Mouse (Mus musculus) stomach, embryonic 14.5 days (tissue): ENCODE measurements at regions not wholly inside any gene's neighbourhood (a gene's known extent, or its start where the extent isn't known, plus 50 kb on each side); places are given as distances from the start of the nearest gene placed in this dataset.

Experiments
- ATAC-seq: fragments of 200-750 bp; cut with Nextera tagmentation; 2 replicates; pipeline ENCODE4 v1.8.0; 2017; ENCODE audit warnings: low read depth, moderate TSS enrichment; ENCODE audit not compliant: insufficient number of reproducible peaks, insufficient read depth, low FRiP score
- H3K27ac ChIP-seq: fragments of 300-500 bp; sonication (generic); 2 replicates; pipeline ENCODE4 v1.5.1; 2014; ENCODE audit warnings: mild to moderate bottlenecking, low read length, moderate library complexity, mixed read lengths
- H3K27me3 ChIP-seq: fragments of 300-500 bp; sonication (generic); 2 replicates; pipeline ENCODE4 v1.6.1; 2014; ENCODE audit warnings: low read length, control low read depth, mixed read lengths; ENCODE audit not compliant: control insufficient read depth, insufficient read depth
- H3K36me3 ChIP-seq: fragments of 300-500 bp; sonication (generic); 2 replicates; pipeline ENCODE4 v1.6.1; 2014; ENCODE audit warnings: mild to moderate bottlenecking, control low read depth, low read length, moderate library complexity, mixed read lengths; ENCODE audit not compliant: control insufficient read depth, insufficient read depth
- H3K4me1 ChIP-seq: fragments of 300-500 bp; sonication (generic); 2 replicates; pipeline ENCODE4 v1.6.1; 2014; ENCODE audit warnings: low read length, control low read depth, mixed read lengths; ENCODE audit not compliant: control insufficient read depth, insufficient read depth
- H3K4me2 ChIP-seq: fragments of 300-500 bp; sonication (generic); replicated peaks from 2 replicates; pipeline ENCODE4 v1.6.1; 2014; ENCODE audit warnings: low read depth, low read length, control low read depth
- H3K4me3 ChIP-seq: fragments of 300-500 bp; sonication (generic); 2 replicates; pipeline ENCODE4 v1.5.1; 2014; ENCODE audit warnings: low read depth, low read length, control low read depth
- H3K9ac ChIP-seq: fragments of 300-500 bp; sonication (generic); replicated peaks from 2 replicates; pipeline ENCODE4 v1.6.1; 2014; ENCODE audit warnings: low read depth, mild to moderate bottlenecking, control low read depth, low read length, moderate library complexity, mixed read lengths
- H3K9me3 ChIP-seq: fragments of 300-500 bp; sonication (generic); 2 replicates; pipeline ENCODE4 v1.6.1; 2016; ENCODE audit warnings: low read depth, low read length, control low read depth; ENCODE audit not compliant: control insufficient read depth
- WGBS: fragments of 180-500 bp; shearing (Covaris S2); extraction: QIAGEN DNeasy Blood & Tissue Kit; methylation state at CpG from one replicate; pipeline ENCODE4 v1.1.7; 2014; 5-methylcytosine and 5-hydroxymethylcytosine counted together

DNA sequence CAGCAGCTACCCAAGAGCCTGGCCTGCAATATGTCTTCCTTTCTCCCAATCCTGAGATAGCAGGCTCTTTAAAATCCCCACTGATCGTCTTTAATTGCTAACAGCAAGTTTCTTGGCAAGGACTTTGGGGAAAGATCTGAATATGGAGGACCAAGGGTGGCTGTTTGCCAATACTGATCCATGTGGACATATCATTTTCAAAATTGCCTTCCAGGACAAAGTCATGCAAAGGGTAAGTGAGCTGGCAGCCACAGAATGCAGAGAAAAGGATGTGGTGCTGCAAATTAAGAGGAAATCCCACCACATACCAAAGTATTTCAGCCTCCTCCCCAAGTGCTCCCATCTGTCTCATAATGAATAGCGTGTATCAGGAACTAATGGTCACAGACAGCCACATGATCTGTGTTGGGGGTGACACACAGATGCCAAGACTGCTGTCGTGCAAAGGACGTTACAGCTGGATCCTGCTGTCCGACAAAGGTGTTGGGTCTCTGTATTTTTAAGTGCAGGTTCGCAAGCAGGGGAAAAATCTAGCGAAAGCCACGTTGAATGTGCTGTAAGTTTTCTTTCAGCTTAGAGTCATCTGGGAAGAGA, 87.6 kb upstream of the 1700024P04Rik start:
- Histone ChIP-seq H3K4me2 (no peak overlapping the region), H3K4me1 (no peaks in the 10 kb centered on the region; the same call in 1 of the 2 replicates), H3K9ac (no peak overlapping the region), H3K9me3 (no peaks in the 10 kb centered on the region), H3K36me3 (no peaks in the 10 kb centered on the region), H3K27me3 (no peaks in the 10 kb centered on the region), H3K4me3 (no peak overlapping the region), H3K27ac (no peak overlapping the region)
- 61% methylated on average over 8 of the region's 8 CpGs for WGBS
- no peak for ATAC-seq

- Histone ChIP-seq H3K4me2 (no peak overlapping the region), H3K27ac (no peak overlapping the region), H3K4me1 (no peaks in the 10 kb centered on the region; the same call in 1 of the 2 replicates), H3K4me3 (no peak overlapping the region), H3K27me3 (no peaks in the 10 kb centered on the region), H3K9ac (no peak overlapping the region), H3K9me3 (no peaks in the 10 kb centered on the region), H3K36me3 (no peaks in the 10 kb centered on the region)
- WGBS: 22% methylated on average over 6 of the region's 6 CpGs
- peak; percentile 18; the same call in 1 of the 2 replicates for ATAC-seq
Measured at GRCm38 (mm10) chr13:99071413-99071812, 87.0 kb upstream of the 1700024P04Rik start.

GRCm38 (mm10) chr13:99069767-99070166, 85.4 kb upstream of the 1700024P04Rik start:
- Histone ChIP-seq H3K4me1 (no peaks in the 10 kb centered on the region; the same call in 1 of the 2 replicates), H3K36me3 (no peaks in the 10 kb centered on the region), H3K9me3 (no peaks in the 10 kb centered on the region), H3K27ac (no peak overlapping the region), H3K27me3 (no peaks in the 10 kb centered on the region), H3K4me3 (no peak overlapping the region), H3K4me2 (no peak overlapping the region), H3K9ac (no peak overlapping the region)
- WGBS: 89% methylated on average over 10 of the region's 10 CpGs
- ATAC-seq: no peak

- no peak for ATAC-seq
- Histone ChIP-seq H3K4me2 (no peak overlapping the region), H3K9me3 (no peaks in the 10 kb centered on the region), H3K9ac (no peak overlapping the region), H3K4me3 (no peak overlapping the region), H3K4me1 (no peaks in the 10 kb centered on the region; the same call in 1 of the 2 replicates), H3K36me3 (no peaks in the 10 kb centered on the region), H3K27me3 (no peaks in the 10 kb centered on the region), H3K27ac (no peak overlapping the region)
- WGBS: 86% methylated on average over 1 of the region's 1 CpGs
Measured at GRCm38 (mm10) chr13:99067504-99067903, 83.1 kb upstream of the 1700024P04Rik start.

DNA sequence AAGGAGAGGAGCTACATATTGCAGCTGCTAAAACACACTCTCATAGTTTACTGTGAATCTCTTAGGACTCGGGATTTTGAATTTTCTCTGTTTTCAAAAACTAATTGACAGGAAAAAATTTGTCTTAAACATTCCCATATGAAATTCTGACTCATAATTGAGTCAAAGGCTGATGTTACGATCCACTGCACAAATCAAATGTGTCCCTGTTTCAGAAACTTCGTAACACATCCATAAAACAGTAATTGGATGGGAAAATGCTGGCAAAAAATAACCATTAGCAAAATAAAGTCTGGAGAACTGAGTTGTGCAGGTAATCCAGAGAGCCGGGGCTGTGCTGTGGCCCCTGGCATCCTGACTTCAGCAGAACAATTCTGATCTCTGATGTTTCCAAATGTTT, 79.1 kb upstream of the 1700024P04Rik start:
- Histone ChIP-seq H3K4me3 (no peak overlapping the region), H3K27ac (peak overlapping the region; percentile 36; the same call in 1 of the 2 replicates), H3K9me3 (no peaks in the 10 kb centered on the region), H3K4me2 (no peak overlapping the region), H3K36me3 (no peaks in the 10 kb centered on the region), H3K9ac (no peak overlapping the region), H3K4me1 (no peaks in the 10 kb centered on the region), H3K27me3 (no peaks in the 10 kb centered on the region)
- no peak for ATAC-seq
- WGBS: 69% methylated on average over 4 of the region's 4 CpGs

DNA sequence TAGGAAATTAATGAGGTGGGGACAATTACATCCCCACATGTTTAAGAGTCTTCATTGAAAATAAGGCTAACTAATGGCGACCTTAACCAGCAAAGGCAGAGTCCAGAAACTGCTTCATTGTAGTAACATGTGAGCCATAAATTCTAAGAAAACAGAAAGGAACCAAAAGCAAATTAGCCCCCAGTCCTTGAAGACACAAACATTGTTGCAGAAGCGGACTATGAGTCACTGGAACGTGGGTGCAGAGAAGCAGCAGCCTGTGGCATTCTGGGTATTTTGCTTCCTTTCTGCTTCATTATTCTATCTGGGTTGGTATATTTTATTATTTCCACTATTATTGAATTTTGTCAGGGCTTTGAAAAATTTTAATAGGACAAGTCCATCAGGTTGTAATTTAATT, 78.6 kb upstream of the 1700024P04Rik start:
- Histone ChIP-seq H3K27me3 (no peaks in the 10 kb centered on the region), H3K4me2 (no peak overlapping the region), H3K9me3 (no peaks in the 10 kb centered on the region), H3K4me3 (no peak overlapping the region), H3K27ac (no peak overlapping the region), H3K36me3 (no peaks in the 10 kb centered on the region), H3K4me1 (no peaks in the 10 kb centered on the region), H3K9ac (no peak overlapping the region)
- no peak for ATAC-seq
- WGBS: 67% methylated on average over 3 of the region's 3 CpGs

DNA sequence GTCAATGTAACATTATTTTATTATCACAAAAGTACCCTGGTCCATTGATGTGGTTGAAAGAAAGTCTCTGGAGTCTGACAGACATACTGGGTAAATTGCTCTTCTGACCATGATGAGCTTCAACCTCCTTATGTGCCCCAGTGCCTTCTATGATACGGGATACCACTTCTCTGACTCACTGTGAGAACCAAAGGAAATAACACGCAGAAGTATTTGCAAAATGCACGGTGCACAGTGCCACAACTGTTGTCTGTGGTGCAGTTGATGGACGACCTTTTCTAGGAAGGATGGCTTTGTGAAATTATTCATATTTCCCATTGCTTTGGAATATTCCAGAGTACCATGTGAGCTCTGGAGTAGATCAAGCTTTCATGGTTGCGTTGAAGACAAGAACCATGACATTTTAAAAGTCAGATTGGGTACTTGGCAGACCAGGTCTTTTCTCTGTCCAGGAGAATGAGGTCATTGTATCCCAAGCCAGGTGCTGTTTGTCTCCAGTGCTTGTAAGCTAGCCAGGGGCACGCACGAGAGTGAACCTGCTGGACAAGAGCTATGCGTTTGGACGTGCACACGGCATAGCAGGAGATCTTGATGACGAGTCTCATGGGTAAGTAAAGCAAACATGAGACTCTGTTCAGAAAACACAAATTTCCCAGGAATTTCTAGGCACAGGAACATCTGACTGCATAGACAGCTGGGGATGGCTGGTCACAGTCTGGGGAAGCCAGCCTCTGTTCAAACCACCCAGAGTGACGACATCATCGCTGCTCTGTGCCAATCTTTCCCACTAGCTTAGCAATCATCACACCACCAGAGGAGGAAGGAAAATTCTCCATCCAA, 74.0 kb upstream of the 1700024P04Rik start:
- H3K36me3 ChIP-seq: no peaks in the 10 kb centered on the region
- H3K9me3 ChIP-seq: no peaks in the 10 kb centered on the region
- 72% methylated on average over 13 of the region's 13 CpGs for WGBS
- H3K4me2 ChIP-seq: no peak overlapping the region
- no peak for ATAC-seq
- H3K27ac ChIP-seq: no peak overlapping the region
- H3K27me3 ChIP-seq: no peaks in the 10 kb centered on the region
- H3K4me1 ChIP-seq: 0 out of 2 replicates have a peak, but pooled peaks cover 9% of the 10 kb centered on the region
- no peak overlapping the region for H3K9ac ChIP-seq
- no peak overlapping the region for H3K4me3 ChIP-seq

DNA sequence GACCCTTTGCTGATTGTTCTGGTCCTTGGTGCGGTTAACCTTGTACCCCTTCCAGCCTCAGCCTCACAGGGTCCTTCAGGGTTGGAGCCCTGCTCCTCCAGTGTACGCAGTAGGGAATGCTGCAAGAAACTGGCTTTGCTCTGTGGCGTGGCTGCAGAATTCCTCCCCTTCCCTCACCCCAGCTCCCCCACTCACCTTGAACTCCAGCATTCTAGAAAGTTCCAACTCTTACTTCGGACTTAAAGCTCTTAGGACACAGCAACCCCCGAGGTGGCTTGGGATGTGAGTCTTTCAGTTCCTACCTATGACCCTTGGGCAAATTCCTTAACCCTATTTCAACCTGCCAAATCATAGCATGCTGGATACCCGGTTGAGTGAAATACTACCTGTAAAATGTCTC, 73.3 kb upstream of the 1700024P04Rik start:
- ATAC-seq: no peak
- Histone ChIP-seq H3K4me3 (no peak overlapping the region), H3K9ac (no peak overlapping the region), H3K4me2 (no peak overlapping the region), H3K27me3 (no peaks in the 10 kb centered on the region), H3K4me1 (0 out of 2 replicates have a peak, but pooled peaks cover 9% of the 10 kb centered on the region), H3K27ac (no peak overlapping the region), H3K9me3 (no peaks in the 10 kb centered on the region), H3K36me3 (no peaks in the 10 kb centered on the region)
- 78% methylated on average over 6 of the region's 6 CpGs for WGBS
